Mouse (Mus musculus) testis, adult 2 months (tissue): ENCODE measurements at regions not wholly inside any gene's neighbourhood (a gene's known extent, or its start where the extent isn't known, plus 50 kb on each side); places are given as distances from the start of the nearest gene placed in this dataset.

Source experiments
- CTCF ChIP-seq: fragments of 200-500 bp; IDR thresholded peaks from 2 replicates; pipeline ENCODE4 v1.5.1; 2012; ENCODE audit warnings: low read depth, mild to moderate bottlenecking, inconsistent platforms, low read length, moderate library complexity; ENCODE audit not compliant: control insufficient read depth, insufficient read depth, insufficient replicate concordance
- POLR2A ChIP-seq: fragments of 200-500 bp; IDR thresholded peaks from 2 replicates; pipeline ENCODE4 v1.6.1; 2012; ENCODE audit warnings: low read depth, mild to moderate bottlenecking, inconsistent platforms, low read length, moderate library complexity; ENCODE audit not compliant: control insufficient read depth

GRCm38 (mm10) chr7:133199046-133199445 lies 74.9 kb upstream of the Ctbp2 start:
- TF ChIP-seq POLR2A (no peak), CTCF (no peak)
